Mouse (Mus musculus): ENCODE measurements around the gene Psmb9. TPM values are rescaled to one million over a fixed set of nuclear protein-coding genes. Genes with fewer than 3 reads are reported as not detected.

The Psmb9 gene
- polyA plus RNA-seq, 1 experiment from 2014 or later = 0.73 TPM

GRCm38 (mm10) chr17:34217216-34217928, 29.8 kb upstream of the Psmb9 start:
- no peak overlapping the region for H3K9ac ChIP-seq (replicated peaks)
- no peaks in the 10 kb centered on the region for H3K4me1 ChIP-seq
- H3K4me2 ChIP-seq (replicated peaks) = no peak overlapping the region
- no peaks in the 10 kb centered on the region for H3K36me3 ChIP-seq
- ATAC-seq (replicated peaks) = no peak
- peaks cover 20% of the 10 kb centered on the region for H3K27me3 ChIP-seq
- no peak overlapping the region for H3K4me3 ChIP-seq
- 89% methylated on average over 8 of the region's 8 CpGs for WGBS
- H3K27ac ChIP-seq (replicated peaks) = no peak overlapping the region
- H3K9me3 ChIP-seq = no peaks in the 10 kb centered on the region

DNA sequence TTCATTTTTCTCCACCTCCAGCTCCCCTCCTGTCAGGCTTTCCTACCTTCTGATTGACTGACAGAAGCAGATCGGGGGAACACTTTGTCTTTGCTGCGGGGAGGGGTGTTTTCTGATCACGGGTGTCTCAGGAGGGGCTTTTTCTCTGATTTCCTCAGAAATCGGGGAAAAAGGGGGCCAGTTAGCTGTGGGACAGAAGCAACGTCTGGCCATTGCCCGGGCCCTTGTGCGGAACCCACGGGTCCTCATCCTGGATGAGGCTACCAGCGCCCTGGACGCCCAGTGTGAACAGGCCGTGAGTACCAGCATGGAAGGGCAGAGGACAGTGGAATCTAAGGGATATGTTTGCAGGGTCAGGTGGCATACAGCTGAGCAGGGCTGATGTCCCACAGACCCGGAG, 27.6 kb upstream of the Psmb9 start:
- no peak overlapping the region for H3K9ac ChIP-seq (replicated peaks)
- no peak overlapping the region for H3K27ac ChIP-seq (replicated peaks)
- H3K27me3 ChIP-seq = peaks cover 34% of the 10 kb centered on the region
- 85% methylated on average over 12 of the region's 12 CpGs for WGBS
- no peaks in the 10 kb centered on the region for H3K4me1 ChIP-seq
- no peaks in the 10 kb centered on the region for H3K9me3 ChIP-seq
- no peak overlapping the region for H3K4me2 ChIP-seq (replicated peaks)
- no peak for ATAC-seq (replicated peaks)
- H3K4me3 ChIP-seq = no peak overlapping the region
- H3K36me3 ChIP-seq = no peaks in the 10 kb centered on the region

DNA sequence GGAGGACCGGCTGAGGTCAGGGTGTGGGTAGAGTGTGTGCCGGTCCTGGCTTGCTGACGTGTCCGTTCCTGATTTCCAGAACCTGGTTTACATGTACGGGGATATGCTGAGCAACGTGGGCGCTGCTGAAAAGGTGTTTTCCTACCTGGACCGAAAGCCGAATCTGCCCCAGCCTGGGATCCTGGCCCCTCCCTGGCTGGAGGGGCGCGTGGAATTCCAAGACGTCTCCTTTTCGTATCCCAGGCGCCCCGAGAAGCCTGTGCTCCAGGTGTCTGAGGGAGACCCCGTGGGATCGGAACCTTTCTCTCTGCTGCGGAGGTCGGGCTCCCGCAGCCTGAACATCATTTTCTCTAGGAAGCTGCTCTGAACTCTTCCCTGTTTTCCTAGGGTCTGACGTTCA, 26.4 kb upstream of the Psmb9 start:
- Histone ChIP-seq H3K9ac (replicated peaks) (no peak overlapping the region), H3K4me2 (replicated peaks) (no peak overlapping the region), H3K27me3 (peaks cover 34% of the 10 kb centered on the region), H3K4me3 (no peak overlapping the region), H3K27ac (replicated peaks) (no peak overlapping the region), H3K4me1 (no peaks in the 10 kb centered on the region), H3K36me3 (no peaks in the 10 kb centered on the region), H3K9me3 (no peaks in the 10 kb centered on the region)
- ATAC-seq (replicated peaks) = no peak
- WGBS = 46% methylated on average over 21 of the region's 21 CpGs

DNA sequence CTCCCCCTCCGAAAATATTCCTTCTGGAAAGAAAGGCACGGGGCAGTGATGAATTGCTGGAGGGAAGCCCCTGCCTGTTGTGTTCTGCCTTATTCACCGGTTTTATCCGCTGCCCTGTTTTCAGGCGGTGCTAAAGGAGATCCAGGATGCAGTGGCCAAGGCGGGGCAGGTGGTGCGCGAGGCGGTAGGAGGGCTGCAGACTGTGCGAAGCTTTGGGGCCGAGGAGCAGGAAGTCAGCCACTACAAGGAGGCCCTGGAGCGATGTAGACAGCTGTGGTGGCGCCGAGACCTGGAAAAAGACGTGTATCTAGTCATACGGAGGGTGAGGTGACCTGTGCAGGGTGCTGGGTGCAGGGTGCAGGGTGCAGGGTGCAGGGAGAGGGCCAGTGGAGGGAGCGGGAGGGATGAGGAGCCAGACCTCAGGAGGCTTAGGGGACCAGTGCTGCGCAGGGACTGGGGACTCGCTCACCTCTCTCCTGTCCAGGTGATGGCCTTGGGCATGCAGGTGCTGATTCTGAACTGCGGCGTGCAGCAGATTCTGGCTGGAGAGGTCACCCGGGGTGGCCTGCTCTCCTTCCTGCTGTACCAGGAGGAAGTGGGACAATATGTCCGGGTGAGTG, 24.3 kb upstream of the Psmb9 start:
- H3K4me3 ChIP-seq = no peak overlapping the region
- H3K4me1 ChIP-seq = no peaks in the 10 kb centered on the region
- H3K9me3 ChIP-seq = no peaks in the 10 kb centered on the region
- H3K27ac ChIP-seq (replicated peaks) = no peak overlapping the region
- no peak for ATAC-seq (replicated peaks)
- WGBS = 21% methylated on average over 23 of the region's 23 CpGs
- no peak overlapping the region for H3K4me2 ChIP-seq (replicated peaks)
- peaks cover 36% of the 10 kb centered on the region for H3K27me3 ChIP-seq
- H3K9ac ChIP-seq (replicated peaks) = no peak overlapping the region
- H3K36me3 ChIP-seq = no peaks in the 10 kb centered on the region

DNA sequence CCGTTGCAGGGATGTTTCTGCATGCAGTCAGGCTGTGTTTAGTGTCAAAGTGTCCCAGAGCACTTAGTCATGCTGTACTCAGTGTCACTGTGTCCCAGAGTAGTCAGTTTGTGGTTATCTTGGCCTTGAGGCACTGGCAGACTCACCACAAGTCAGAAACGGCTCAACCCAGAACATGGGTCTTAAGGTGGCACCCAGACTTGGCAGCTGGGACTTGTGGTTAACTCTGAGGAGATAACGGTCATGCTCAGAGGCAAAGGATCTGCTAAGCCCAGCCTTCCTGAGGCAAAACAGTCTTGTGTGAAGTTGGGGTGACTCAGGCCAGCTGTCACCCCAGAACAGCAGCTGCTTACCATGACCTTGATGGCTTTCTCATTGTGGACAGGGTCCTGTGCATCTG, 23.0 kb upstream of the Psmb9 start:
- no peaks in the 10 kb centered on the region for H3K9me3 ChIP-seq
- H3K27me3 ChIP-seq = peaks cover 43% of the 10 kb centered on the region

DNA sequence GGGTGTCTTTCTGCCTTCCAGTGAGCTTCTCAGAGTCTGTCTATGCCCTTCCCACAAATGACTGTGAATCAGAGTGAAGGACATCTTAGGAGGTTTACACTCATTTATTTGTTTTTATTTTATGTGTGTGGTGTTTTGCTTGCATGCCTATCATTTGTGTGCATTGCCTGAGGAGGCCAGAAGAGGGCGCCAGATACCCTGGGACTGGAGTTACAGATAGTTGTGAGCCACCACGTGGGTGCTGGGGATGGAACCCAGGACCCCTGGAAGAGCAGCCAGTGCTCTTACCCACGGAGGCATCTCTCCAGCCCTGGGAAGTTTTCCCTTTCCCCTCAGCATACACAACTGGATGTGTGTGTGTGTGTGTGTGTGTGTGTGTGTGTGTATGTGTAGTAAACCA, 22.1 kb upstream of the Psmb9 start:
- no peak overlapping the region for H3K9ac ChIP-seq (replicated peaks)
- no peak for ATAC-seq (replicated peaks)
- peaks cover 46% of the 10 kb centered on the region for H3K27me3 ChIP-seq
- no peak overlapping the region for H3K27ac ChIP-seq (replicated peaks)
- H3K4me3 ChIP-seq = no peak overlapping the region
- 52% methylated on average over 3 of the region's 3 CpGs for WGBS
- no peaks in the 10 kb centered on the region for H3K36me3 ChIP-seq
- H3K9me3 ChIP-seq = no peaks in the 10 kb centered on the region
- H3K4me2 ChIP-seq (replicated peaks) = no peak overlapping the region
- peaks cover 9% of the 10 kb centered on the region; the same call in 1 of the 2 replicates for H3K4me1 ChIP-seq

More for the DNA sequence above, 23.0 kb upstream of the Psmb9 start:
- Histone ChIP-seq H3K4me3 (no peak overlapping the region), H3K9ac (replicated peaks) (no peak overlapping the region), H3K4me1 (0 out of 2 replicates have a peak, but pooled peaks cover under 1% of the 10 kb centered on the region), H3K27ac (replicated peaks) (no peak overlapping the region), H3K36me3 (no peaks in the 10 kb centered on the region), H3K4me2 (replicated peaks) (no peak overlapping the region)
- no peak for ATAC-seq (replicated peaks)
- WGBS = 70% methylated on average over 3 of the region's 3 CpGs

DNA sequence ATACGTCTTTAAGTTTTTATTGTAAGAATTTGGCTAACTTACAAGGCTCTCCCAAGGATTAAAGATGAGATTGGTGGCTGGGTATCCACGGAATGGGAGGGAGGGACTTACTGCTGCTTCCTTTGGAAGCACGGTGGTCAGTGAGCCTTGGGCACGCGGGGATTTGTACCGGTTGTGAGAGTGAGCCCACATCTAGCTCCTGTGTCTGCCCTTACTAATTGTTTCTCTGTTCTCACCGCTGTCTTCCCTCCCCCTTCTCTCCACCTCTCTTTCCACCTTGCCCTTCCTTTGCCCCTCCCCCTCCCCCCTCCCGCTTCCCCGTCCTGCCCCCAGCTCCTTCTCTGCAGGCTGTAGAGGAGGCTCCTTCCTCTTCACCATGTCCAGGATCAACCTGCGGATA, 20.9 kb upstream of the Psmb9 start:
- H3K9ac ChIP-seq (replicated peaks) = no peak overlapping the region
- H3K27me3 ChIP-seq = peaks cover 48% of the 10 kb centered on the region
- H3K36me3 ChIP-seq = no peaks in the 10 kb centered on the region
- 23% methylated on average over 10 of the region's 10 CpGs for WGBS
- H3K4me1 ChIP-seq = peaks cover 11% of the 10 kb centered on the region; the same call in 1 of the 2 replicates
- no peak overlapping the region for H3K27ac ChIP-seq (replicated peaks)
- no peak overlapping the region for H3K4me3 ChIP-seq
- no peak for ATAC-seq (replicated peaks)
- H3K9me3 ChIP-seq = no peaks in the 10 kb centered on the region
- H3K4me2 ChIP-seq (replicated peaks) = no peak overlapping the region

DNA sequence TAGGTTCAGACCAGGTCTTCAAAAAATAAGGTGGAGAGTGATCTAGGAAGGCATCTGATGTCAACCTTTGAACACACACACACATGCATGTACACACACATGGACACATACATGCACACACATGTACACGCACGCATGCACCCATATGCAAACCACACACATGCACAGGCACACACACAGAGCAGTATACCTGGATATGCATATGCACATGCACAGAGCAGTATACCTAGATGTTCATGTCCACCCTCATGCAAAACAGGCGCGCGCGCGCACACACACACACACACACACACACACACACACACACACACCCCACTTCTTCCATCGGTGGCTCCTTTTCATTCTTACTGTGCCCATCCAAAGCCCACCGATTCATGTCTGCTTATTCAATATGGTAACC, 20.3 kb upstream of the Psmb9 start:
- 95% methylated on average over 9 of the region's 9 CpGs for WGBS
- Histone ChIP-seq H3K4me2 (replicated peaks) (no peak overlapping the region), H3K4me3 (no peak overlapping the region), H3K9ac (replicated peaks) (no peak overlapping the region), H3K9me3 (no peaks in the 10 kb centered on the region), H3K36me3 (no peaks in the 10 kb centered on the region), H3K27ac (replicated peaks) (no peak overlapping the region), H3K27me3 (peaks cover 45% of the 10 kb centered on the region), H3K4me1 (peaks cover 11% of the 10 kb centered on the region; the same call in 1 of the 2 replicates)
- no peak for ATAC-seq (replicated peaks)

DNA sequence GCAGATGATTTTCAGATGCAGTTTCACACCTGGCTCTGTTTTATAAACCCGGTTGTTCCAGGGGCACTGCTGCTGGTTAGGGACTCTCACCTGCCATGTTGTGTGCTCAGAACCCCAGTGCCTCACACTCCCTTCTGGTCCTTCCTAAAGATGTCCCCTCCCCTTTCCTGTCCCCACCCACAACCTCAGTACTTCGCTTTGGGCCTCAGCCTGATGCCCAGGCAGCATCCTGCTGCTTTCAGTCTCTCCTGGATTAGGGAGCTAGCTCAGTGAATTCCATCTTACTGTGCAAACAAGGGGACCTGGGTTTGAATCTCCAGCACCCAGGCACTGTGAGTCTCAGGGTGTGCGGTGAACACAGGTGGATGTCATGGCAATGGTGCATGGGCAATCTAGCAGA, 19.9 kb upstream of the Psmb9 start:
- 71% methylated on average over 3 of the region's 3 CpGs for WGBS
- Histone ChIP-seq H3K9me3 (no peaks in the 10 kb centered on the region), H3K36me3 (no peaks in the 10 kb centered on the region), H3K4me3 (no peak overlapping the region), H3K4me2 (replicated peaks) (no peak overlapping the region), H3K4me1 (peaks cover 11% of the 10 kb centered on the region; the same call in 1 of the 2 replicates), H3K27ac (replicated peaks) (no peak overlapping the region), H3K9ac (replicated peaks) (no peak overlapping the region), H3K27me3 (peaks cover 41% of the 10 kb centered on the region)
- ATAC-seq (replicated peaks) = no peak

- ATAC-seq (replicated peaks) = no peak
- no peak overlapping the region for H3K4me2 ChIP-seq (replicated peaks)
- H3K27ac ChIP-seq (replicated peaks) = no peak overlapping the region
- WGBS = 84% methylated on average over 5 of the region's 5 CpGs
- H3K9me3 ChIP-seq = no peaks in the 10 kb centered on the region
- no peaks in the 10 kb centered on the region for H3K36me3 ChIP-seq
- H3K4me3 ChIP-seq = no peak overlapping the region
- H3K4me1 ChIP-seq = peaks cover 11% of the 10 kb centered on the region; the same call in 1 of the 2 replicates
- peaks cover 35% of the 10 kb centered on the region for H3K27me3 ChIP-seq
- no peak overlapping the region for H3K9ac ChIP-seq (replicated peaks)
These were observed 19.2 kb upstream of the Psmb9 start for GRCm38 (mm10) chr17:34206731-34207130.

GRCm38 (mm10) chr17:34205746-34206176, 18.2 kb upstream of the Psmb9 start:
- H3K4me3 ChIP-seq = no peak overlapping the region
- no peaks in the 10 kb centered on the region for H3K36me3 ChIP-seq
- peaks cover 11% of the 10 kb centered on the region; the same call in 1 of the 2 replicates for H3K4me1 ChIP-seq
- no peaks in the 10 kb centered on the region for H3K9me3 ChIP-seq
- peaks cover 27% of the 10 kb centered on the region for H3K27me3 ChIP-seq
- 11% methylated on average over 9 of the region's 9 CpGs for WGBS
- no peak overlapping the region for H3K4me2 ChIP-seq (replicated peaks)
- H3K9ac ChIP-seq (replicated peaks) = no peak overlapping the region
- ATAC-seq (replicated peaks) = no peak
- H3K27ac ChIP-seq (replicated peaks) = no peak overlapping the region

GRCm38 (mm10) chr17:34205021-34205745, 17.6 kb upstream of the Psmb9 start:
- Histone ChIP-seq H3K27ac (replicated peaks) (no peak overlapping the region), H3K36me3 (no peaks in the 10 kb centered on the region), H3K4me3 (peak overlapping the region; percentile 62), H3K9me3 (no peaks in the 10 kb centered on the region), H3K9ac (replicated peaks) (peak overlapping the region; percentile 53), H3K4me2 (replicated peaks) (peak overlapping the region; percentile 77), H3K4me1 (peaks cover 11% of the 10 kb centered on the region; the same call in 1 of the 2 replicates), H3K27me3 (peaks cover 27% of the 10 kb centered on the region)
- no peak for ATAC-seq (replicated peaks)
- WGBS = 13% methylated on average over 18 of the region's 18 CpGs
